Mouse (Mus musculus) left cerebral cortex, postnatal 36 days (tissue): ENCODE results near the gene Nphs2. TPM values are rescaled to one million over a fixed set of nuclear protein-coding genes. Genes with fewer than 3 reads are reported as not detected.
"Not testable (repeated sequence)": the region's sequence is repeated elsewhere in the genome, so short reads cannot be mapped to it uniquely, and the experiment has no call there.

Experiments
- DNase-seq, 2 experiments: peaks; one replicate each; pipeline ENCODE4 v3.0.0; 2021 to 2022; ENCODE audit warnings: low spot score in 2 of 2, mixed read lengths in 1 of 2
- intact Hi-C: fragments of 180-260 bp; cut with DNase I; formaldehyde crosslinking; loops from one replicate; pipeline ENCODE4 v1.15.1; 2025
- total RNA-seq, 2 experiments: library from RNA; stranded (reverse); gene quantifications; 2 replicates each; pipeline ENCODE4 v1.2.3; 2021

Gene Nphs2
- total RNA-seq, result under 1 TPM; 0.12 to 0.59 TPM

- no peak for DNase-seq
- intact Hi-C loops, result no loop called here
Measured at GRCm38 (mm10) chr1:156310630-156311029, at the start of gene Nphs2. TSS of gene Nphs2 (plus strand) at chr1:156310727.

DNA sequence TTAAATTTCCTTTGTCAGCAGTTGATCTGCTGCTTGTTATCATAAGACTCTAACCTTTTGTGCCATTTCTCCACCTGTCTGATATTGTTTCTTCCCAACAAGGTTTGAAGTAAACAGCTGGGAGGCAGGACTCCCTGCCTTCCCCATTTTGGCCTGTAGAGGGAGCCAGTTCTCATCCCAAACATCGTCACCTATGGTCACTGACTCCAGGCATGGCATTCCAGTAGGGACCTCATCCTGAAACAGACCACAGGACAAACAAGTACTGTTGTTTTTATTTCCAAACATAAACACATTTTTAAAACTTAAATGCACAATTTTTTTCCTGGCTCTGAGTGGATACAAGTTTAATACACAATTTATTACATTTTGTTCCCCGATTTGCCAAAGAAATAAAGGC is 47.2 kb upstream of the Nphs2 start:
- DNase-seq, result peak; percentile 19 to 40
- intact Hi-C loops, result loop anchor here (5.0 kb wide), 1 partner anchor 274 kb away; no protein-coding TSS in a partner anchor

DNA sequence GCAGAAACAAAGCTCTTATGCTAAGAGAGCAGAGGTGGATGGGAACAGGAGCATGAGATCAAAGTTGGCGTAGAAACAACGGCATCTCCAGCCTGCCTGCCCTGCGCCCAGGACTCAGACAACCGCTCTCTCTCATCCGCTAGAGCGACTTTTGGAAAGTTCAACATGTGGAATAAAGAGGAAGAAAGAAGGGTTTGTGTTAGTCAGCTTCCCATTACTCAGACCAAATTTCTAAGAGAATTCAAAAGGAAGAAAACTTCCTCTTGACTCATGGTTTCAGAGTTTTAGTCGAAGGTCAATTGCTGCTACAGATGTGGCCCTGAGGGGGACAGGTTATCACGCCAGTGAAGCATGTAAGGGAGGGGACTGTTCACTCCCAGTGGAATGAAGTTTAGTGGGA is 46.6 kb upstream of the Nphs2 start:
- no peak for DNase-seq
- intact Hi-C loops, result loop anchor here (5.0 kb wide), 1 partner anchor 273 kb away; no protein-coding TSS in a partner anchor

- DNase-seq, intact Hi-C loops: not testable (repeated sequence)
Measured at GRCm38 (mm10) chr1:156268546-156268945, 42.0 kb upstream of the Nphs2 start.

DNA sequence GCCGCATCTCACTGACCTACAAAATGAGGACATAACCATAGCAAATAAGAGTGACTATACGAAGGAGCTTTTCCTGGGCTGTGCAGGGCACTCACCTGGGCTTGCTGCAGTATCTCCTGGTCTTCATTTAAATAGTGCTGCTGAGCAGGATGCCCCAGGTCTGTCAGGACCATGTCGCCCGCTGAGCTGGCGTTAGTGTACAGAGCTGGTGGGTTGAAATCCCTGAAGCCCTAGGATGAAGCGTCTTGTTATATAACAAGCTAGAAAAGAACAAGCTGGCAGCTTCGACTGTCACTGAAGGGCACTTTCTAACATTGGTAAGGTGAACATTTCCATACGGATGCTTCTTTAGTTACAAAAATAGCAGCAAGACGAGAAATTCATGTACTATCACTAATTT is 40.1 kb upstream of the Nphs2 start:
- no peak for DNase-seq
- intact Hi-C loops, result no loop called here

GRCm38 (mm10) chr1:156271654-156272053 is 38.9 kb upstream of the Nphs2 start:
- intact Hi-C loops, result no loop called here

GRCm38 (mm10) chr1:156273647-156274046 is 36.9 kb upstream of the Nphs2 start:
- intact Hi-C loops, result no loop called here
- no peak for DNase-seq

More at GRCm38 (mm10) chr1:156271654-156272053, 38.9 kb upstream of the Nphs2 start:
- DNase-seq, result no peak

DNA sequence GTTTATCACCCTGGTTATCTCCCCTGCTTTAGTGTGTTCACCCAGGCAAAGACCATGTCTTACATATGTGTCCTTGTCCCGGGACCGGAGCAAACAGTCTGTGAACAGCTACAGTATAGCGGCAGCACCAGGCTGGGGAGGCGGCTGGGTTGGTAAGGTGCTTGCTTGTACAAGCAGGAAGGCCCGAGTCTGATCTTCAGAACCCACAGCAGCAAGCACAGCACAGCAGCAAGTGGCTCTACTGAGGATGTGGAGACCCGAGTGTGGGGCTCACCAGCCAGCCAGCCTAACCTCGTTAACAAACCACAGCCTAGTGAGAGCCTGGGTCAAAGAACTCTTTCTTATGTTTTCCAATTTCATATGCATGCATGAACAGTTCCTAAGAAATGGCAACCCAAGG is 30.4 kb upstream of the Nphs2 start:
- intact Hi-C loops, result no loop called here
- no peak for DNase-seq

DNA sequence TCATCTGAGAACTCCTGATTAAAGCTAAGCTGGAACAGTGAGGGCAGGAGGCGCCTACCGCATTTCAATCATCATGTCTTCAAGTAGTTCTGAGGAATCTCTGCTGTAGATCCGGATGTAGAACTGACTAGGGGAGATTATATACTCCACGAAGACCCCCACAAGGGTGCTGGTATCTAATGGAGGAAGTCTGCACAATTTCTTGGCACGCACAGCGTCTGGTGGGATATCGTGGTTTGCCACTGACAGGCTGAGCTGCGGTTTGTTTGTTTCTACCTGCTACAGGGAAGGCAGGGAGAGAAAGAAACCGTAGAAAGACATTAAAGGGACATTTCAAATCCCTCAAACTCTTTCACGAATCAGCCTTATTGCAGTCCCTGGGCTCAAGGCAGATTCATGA is 26.3 kb upstream of the Nphs2 start:
- DNase-seq, result no peak
- intact Hi-C loops, result no loop called here

GRCm38 (mm10) chr1:156284851-156285540 is 25.5 kb upstream of the Nphs2 start:
- intact Hi-C loops, result no loop called here
- peak; percentile 29 to 30 for DNase-seq

GRCm38 (mm10) chr1:156285541-156285896 is 25.0 kb upstream of the Nphs2 start:
- no peak for DNase-seq
- intact Hi-C loops, result no loop called here

DNA sequence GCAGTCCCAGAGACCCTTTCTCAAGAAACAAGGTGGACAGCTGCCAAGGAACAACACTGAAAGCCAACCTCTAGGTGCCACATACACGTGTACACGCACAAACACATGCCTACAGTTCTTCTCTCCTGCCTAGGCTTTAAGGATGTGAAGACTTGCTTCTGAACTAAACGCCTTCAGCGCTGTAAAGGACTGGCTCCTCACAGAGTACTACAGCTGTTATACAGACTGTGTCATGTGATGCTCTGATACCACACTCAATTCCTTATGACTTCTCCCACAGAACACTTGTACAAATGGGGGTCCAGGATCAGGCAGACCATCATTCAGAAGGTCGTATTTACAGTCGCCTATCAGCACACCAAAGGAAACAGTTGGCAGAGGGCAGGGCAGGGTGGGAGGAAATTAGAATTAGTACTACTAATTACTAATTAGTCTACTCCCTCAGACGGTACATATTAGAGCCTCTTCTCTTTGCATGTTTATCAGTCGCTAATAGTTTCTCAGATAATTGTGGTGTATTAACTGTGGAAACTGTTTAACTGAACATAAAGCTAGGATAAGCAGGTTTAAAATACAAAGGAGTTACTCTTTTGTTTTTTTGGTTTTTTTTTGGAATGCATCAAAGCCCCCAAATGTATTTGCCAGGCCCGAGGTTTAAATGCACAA is 21.8 kb upstream of the Nphs2 start:
- intact Hi-C loops, result no loop called here
- DNase-seq, result no peak

- DNase-seq, intact Hi-C loops: not testable (repeated sequence)
Measured at GRCm38 (mm10) chr1:156289222-156289587, 21.3 kb upstream of the Nphs2 start.

GRCm38 (mm10) chr1:156290016-156290415 is 20.5 kb upstream of the Nphs2 start:
- no peak for DNase-seq
- intact Hi-C loops, result no loop called here

- intact Hi-C loops, result no loop called here
- DNase-seq, result peak; percentile 61 to 77
Measured at GRCm38 (mm10) chr1:156302911-156303749, 7.4 kb upstream of the Nphs2 start, which contains the start of gene Tdrd5. TSS of gene Tdrd5 (minus strand) at chr1:156303664.

DNA sequence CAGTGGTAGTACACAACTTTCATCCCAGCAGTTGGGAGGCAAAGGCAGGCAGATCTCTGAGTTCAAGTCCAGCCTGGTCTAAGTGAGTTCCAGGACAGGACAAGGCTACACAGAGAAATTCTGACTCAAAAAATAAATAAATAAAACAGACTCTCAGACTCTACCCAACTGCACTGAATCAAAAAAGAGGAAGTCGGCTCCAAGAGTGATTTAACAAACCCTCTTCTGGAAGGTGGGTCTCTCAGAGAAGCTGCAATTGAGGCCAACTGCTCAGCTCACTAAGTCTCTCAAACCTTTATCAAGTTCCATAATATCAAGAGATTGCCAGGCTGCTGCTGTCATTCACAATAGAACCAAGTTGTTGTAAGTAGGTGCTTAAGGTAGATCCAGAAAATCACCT is 1.9 kb upstream of the Nphs2 start:
- intact Hi-C loops, result no loop called here
- no peak for DNase-seq

- no peak for DNase-seq
- intact Hi-C loops, result no loop called here
Measured at GRCm38 (mm10) chr1:156323126-156323525, 12.6 kb downstream of the Nphs2 start.

DNA sequence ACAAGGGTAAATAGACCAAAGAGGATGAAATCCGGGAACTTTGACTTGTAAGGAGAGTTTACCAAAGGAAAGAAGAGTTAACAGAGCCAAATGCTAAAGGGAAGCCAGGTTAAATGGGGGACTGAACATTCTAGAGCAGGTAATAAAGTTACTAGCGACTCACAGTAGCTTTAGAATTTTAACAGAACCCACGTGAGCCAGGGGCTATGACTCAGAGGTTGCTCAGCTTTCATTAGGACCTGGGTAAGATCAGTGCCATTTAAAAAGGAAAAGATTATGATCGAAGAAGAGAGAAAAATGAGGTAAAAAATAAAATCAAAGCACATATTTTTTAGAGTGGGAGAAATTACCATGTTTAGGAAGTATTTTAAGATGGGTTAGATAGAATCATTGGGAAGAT is 30.3 kb downstream of the Nphs2 start:
- intact Hi-C loops, result no loop called here
- no peak for DNase-seq

DNA sequence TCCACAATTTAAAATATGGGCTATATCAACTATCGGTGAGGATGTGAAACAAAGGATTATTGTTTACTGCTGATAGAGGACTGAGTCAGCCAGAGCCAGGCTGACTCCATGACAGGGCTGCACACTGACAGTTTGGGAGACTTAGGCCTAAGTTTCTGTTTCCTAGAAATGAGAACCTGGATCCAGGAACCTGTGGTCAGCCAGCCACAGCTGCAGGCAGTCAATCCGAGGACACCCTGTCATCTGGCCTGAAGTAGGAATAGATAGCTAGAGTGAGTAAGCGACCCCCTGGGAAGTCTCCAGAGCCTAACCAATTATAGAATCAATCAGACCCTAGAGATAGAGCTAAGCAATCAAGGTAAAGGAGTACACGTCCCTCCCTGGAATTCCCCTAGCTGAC is 33.9 kb downstream of the Nphs2 start:
- intact Hi-C loops, result no loop called here
- no peak for DNase-seq

DNA sequence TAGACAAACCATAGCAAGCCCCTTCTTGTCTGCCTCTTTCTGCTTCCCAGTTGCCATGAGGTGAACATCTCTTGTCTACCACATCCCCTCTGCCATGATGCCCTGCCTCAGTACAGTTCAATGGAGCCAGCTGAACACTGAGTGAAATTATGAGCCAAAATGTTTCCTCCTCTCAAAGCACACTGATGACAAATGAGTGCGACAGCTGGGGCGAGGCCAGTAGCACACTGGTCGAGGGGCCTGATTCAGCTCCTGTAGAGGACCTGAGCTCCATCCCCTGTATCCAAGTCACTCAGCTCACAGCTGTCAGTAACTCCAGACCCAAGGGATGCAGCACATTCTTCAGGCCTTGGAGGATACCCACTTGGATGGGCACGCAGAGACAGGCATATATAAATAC is 35.1 kb downstream of the Nphs2 start:
- no peak for DNase-seq
- intact Hi-C loops, result no loop called here
